Mouse (Mus musculus): ENCODE results near the gene Bricd5.

Bricd5 gene

GRCm38 (mm10) chr17:24462932-24463331 lies 10.8 kb upstream of the Bricd5 start:
- DNase-seq (ENCODE audit: low read depth), result no peak

GRCm38 (mm10) chr17:24463374-24464133 lies 10.1 kb upstream of the Bricd5 start:
- DNase-seq (ENCODE audit: low read depth), result peak; percentile 50

GRCm38 (mm10) chr17:24468636-24469246 lies 4.9 kb upstream of the Bricd5 start:
- peak; percentile 19 for DNase-seq (ENCODE audit: low read depth)

- peak; percentile 17 for DNase-seq (ENCODE audit: low read depth)
Observed at GRCm38 (mm10) chr17:24469336-24469909, 4.3 kb upstream of the Bricd5 start.

- peak; percentile 99 for DNase-seq (ENCODE audit: low read depth)
Observed at GRCm38 (mm10) chr17:24469910-24470602, 3.6 kb upstream of the Bricd5 start, which contains the start of the genes E4f1 and Pgp. Gene E4f1, minus strand, starts transcription at chr17:24470313. Gene Pgp, plus strand, starts transcription at chr17:24470392.

GRCm38 (mm10) chr17:24470701-24471527 lies 2.8 kb upstream of the Bricd5 start:
- peak; percentile 44 for DNase-seq (ENCODE audit: low read depth)

- DNase-seq (ENCODE audit: low read depth), result no peak
Observed at GRCm38 (mm10) chr17:24472512-24472911, 1.2 kb upstream of the Bricd5 start.

GRCm38 (mm10) chr17:24474557-24474956 lies 873 bp downstream of the Bricd5 start:
- DNase-seq (ENCODE audit: low read depth), result no peak

GRCm38 (mm10) chr17:24475586-24475985 lies 1.9 kb downstream of the Bricd5 start:
- DNase-seq (ENCODE audit: low read depth), result no peak

GRCm38 (mm10) chr17:24476022-24476776 lies 2.5 kb downstream of the Bricd5 start:
- no peak for DNase-seq (ENCODE audit: low read depth)

- DNase-seq (ENCODE audit: low read depth), result no peak
Observed at GRCm38 (mm10) chr17:24477053-24477984, 3.6 kb downstream of the Bricd5 start.

GRCm38 (mm10) chr17:24477985-24478600 lies 4.4 kb downstream of the Bricd5 start:
- DNase-seq (ENCODE audit: low read depth), result no peak

- peak; percentile 99 for DNase-seq (ENCODE audit: low read depth)
Observed at GRCm38 (mm10) chr17:24478663-24479380, 5.1 kb downstream of the Bricd5 start, which contains the start of gene Mlst8. Gene Mlst8, minus strand, starts transcription at chr17:24479078.

GRCm38 (mm10) chr17:24479431-24479830 lies 5.7 kb downstream of the Bricd5 start:
- no peak for DNase-seq (ENCODE audit: low read depth)

GRCm38 (mm10) chr17:24480201-24480826 lies 6.6 kb downstream of the Bricd5 start:
- peak; percentile 20 for DNase-seq (ENCODE audit: low read depth)

- no peak for DNase-seq (ENCODE audit: low read depth)
Observed at GRCm38 (mm10) chr17:24481027-24481815, 7.5 kb downstream of the Bricd5 start.

GRCm38 (mm10) chr17:24483495-24483894 lies 9.8 kb downstream of the Bricd5 start:
- DNase-seq (ENCODE audit: low read depth), result no peak
